Mouse (Mus musculus) heart, adult 18-20 months (tissue): ENCODE results near the gene Col4a2. TPM values are rescaled to one million over a fixed set of nuclear protein-coding genes. Genes with fewer than 3 reads are reported as not detected.

Experiments used
- DNase-seq, 2 experiments: peaks; one replicate each; pipeline ENCODE4 v3.0.0; 2021 to 2022; ENCODE audit warnings: mixed read lengths in 1 of 2
- total RNA-seq, 2 experiments: library from RNA; stranded (reverse); gene quantifications; 2 replicates each; pipeline ENCODE4 v1.2.3; 2021

Col4a2 gene
- total RNA-seq, 2 experiments from 2014 or later, result 127 to 140 TPM

DNA sequence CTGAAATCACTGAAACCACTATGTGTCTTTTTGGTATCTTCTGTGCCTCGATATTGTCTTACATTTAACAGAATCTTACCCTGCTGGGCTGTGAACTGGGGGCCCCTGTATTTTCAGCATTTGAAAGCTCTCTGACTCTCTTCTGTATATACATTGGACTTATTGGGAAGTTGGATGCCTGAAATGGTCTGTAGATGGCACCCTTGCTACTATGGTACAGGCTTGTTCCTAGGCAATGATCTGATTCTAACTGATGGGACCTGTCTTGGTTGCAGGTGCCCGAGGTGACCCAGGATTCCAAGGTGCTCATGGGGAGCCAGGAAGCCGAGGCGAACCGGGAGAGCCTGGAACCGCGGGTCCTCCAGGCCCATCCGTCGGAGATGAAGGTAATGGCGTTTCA lies 102.5 kb downstream of the Col4a2 start:
- no peak for DNase-seq

DNA sequence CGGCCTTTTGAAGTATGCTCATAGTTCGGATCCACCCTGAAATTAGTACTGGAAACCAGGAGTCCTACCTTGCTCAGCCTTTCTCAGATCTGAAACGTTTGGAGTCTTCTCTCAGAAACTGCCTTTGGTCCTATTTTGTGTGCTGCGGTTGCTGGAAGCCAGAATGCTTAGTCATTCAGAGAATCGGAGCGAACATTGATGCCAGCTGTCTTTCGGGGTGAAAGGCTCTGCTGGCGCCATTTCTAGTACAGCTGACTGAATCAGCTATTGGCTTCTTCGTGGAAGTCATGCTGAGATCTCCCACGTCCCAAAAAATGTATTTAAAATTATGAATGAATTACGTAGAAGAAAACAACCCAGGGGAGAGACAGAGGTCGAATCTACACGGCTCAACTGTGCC lies 105.2 kb downstream of the Col4a2 start:
- DNase-seq, result peak; percentile 57 to 73

DNA sequence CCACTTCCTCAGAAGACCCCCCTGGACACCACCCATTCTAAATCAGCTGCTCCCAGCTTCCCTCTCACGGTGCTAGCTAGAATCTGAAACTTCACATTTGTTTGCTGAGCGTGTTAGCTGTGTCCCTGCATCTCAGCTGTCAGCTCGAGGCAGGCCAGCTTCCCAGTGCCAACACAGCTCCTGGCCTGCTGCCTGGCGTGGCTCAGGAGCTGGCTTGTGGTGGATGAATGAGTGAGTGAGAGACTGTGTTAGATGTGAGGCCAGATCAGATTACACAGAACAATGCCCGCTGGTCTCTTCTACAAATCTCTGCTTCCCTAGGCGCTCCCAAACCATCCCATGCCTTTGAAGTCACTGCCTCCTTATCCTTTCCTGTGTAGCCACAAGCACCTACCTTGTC lies 106.6 kb downstream of the Col4a2 start:
- peak; percentile 62 to 76 for DNase-seq

DNA sequence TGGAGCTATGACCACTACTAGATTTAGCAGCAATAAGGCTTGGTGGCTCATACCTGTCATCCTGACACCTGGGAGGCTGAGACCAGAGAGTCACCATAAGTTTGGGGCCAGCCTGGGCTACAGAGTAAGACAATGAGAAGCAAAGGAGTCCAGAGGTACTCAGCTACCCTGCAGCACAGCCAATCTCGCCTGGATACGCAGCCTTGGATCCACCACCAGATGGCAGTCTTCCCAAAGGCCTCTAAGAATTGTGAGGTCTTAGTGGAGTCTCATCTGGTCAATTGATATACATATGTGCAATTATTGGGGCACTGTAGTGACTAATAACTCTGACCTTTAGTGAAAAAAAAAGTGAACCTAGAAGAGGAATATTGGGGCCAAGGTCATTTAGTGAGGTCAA lies 107.0 kb downstream of the Col4a2 start:
- DNase-seq, result peak; percentile 59 to 80

DNA sequence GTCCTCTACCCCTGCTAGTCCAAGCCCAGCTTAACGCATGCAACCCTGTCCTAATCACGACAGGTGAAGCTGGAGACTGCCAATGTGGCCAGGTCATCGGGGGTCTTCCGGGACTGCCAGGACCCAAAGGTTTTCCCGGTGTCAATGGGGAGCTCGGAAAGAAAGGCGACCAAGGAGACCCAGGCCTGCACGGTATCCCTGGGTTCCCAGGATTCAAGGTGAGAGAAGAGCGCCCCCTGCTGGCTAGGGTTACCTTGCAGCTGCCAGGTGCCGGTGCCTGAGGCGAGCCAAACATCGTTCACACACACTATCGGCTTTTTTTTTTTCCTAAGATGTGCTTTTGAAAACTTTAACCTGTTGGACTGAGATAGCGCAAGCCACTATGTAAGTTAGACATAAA lies 108.5 kb downstream of the Col4a2 start:
- DNase-seq, result peak; percentile 53 to 79

DNA sequence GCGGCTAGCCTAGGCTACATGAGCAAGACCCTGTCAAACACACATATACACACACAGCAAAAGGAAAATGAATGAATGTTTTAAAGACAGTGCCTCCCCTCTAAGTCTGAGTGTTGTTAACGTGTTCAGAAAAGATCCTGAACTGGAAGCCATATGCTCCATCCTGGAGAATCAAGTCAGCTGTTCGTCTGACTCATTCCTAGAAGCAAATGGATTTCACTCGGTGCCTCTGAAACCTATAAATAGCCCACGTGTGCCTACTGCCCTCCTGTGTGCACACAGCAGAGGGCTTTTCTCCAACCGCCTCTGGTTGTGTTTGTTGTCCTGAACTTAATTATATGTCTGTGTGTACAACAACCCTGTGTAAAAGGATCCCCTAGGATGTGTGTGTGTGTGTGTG lies 109.4 kb downstream of the Col4a2 start:
- DNase-seq, result no peak

DNA sequence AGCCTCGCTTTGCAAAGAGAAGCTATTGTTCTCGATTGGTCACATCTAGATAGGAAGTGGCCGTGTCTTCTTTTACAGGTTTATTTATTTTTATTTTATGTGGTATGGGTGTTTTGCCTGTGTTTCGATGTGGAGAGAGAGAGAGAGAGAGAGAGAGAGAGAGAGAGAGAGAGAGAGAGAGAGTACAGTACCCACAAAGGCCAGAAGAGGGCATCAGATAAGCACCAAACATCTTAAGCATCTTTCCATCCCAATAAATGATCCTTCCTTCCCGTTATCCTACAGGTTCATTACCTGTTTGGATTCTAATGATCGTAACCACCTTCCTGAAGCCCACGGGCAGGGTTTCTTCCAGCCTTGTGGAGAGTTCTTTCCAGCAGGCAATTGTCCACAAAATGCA lies 110.5 kb downstream of the Col4a2 start:
- DNase-seq, result no peak

DNA sequence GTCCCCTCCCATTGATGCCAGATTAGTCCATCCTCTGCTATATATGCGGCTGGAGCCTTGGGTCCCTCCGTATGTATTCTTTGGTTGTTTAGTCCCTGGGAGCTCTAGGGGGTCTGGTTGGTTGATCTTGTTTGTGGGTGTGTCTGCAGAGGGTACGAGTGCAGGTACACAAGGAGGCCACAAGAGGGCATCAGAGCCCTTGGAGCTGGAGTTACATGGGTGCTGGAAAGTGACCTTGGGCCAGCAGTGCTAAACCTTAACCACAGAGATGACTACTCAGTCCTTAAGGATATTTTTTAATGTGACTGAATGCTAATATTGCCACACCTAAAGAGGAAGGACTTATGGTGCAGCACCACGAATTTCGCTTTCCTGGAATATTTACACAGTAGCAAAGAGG lies 118.1 kb downstream of the Col4a2 start:
- DNase-seq, result no peak

DNA sequence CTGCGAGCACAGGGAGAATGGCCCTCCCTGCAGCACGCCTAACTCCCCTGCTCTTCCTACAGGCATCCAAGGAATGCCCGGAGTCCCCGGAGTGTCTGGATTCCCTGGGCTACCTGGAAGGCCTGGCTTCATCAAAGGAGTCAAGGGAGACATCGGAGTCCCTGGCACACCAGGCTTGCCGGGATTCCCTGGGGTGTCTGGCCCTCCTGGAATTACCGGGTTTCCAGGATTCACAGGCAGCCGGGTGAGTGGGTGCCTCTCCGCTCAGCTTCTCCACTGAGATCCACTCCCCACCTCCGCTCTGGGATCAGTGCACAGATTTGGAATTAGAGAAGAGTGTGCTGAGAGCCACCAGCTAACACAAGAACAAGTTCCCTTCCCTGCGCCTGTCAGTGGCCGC lies 125.3 kb downstream of the Col4a2 start:
- no peak for DNase-seq

DNA sequence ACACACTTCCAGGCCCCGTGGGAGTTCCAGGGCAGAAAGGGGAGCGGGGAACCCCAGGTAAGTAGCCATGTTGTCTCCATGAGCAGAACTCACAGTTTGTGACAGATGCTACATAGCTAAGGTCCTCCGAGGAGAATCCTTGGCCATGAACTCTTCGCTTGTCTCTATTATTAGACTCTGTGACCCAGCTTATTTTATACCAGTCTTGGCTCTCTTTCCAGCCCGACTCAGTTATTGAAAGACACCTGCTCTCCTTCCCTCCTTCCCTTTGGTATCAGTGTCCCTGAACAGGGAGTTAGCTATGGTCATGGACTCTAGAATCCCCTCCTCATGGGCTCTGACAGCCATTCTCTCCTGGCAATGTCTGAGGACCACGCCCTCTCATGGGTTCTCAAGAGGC lies 128.7 kb downstream of the Col4a2 start:
- peak in 1 of 2 experiments; percentile 37 for DNase-seq

DNA sequence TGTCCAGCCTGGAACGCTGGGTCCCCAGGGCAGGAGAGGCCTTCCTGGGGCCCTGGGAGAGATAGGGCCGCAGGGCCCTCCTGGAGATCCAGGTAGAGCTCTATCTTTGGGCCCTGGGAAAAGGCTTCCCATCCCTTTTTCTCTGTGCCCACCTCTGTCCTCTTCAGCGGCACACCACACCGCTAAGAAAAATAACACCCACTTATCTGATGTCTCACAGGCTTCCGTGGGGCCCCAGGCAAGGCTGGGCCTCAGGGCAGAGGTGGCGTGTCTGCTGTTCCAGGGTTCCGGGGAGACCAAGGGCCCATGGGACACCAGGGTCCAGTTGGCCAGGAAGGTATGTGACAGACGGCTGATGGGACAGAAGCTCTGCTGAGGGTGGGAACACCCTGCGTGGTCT lies 131.0 kb downstream of the Col4a2 start:
- DNase-seq, result no peak

DNA sequence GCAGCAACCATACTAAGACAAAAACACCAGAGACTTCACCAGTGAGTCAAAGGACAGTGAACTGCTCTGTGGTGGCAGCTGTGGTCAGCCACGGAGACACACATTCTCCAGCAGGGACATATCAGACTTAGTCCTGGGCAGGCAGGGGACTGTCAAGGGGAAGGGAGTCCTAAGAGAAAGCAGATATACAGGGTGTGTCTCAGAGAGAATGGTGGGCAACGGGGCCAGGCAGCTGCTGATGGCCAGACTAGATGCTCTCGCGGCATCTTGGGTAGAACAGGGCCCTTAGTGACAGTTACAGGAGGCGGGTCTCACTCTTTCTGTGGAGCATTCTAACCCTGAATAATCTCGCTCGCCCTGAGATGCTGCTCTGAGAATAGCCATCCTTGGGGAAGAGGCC lies 131.6 kb downstream of the Col4a2 start:
- no peak for DNase-seq

DNA sequence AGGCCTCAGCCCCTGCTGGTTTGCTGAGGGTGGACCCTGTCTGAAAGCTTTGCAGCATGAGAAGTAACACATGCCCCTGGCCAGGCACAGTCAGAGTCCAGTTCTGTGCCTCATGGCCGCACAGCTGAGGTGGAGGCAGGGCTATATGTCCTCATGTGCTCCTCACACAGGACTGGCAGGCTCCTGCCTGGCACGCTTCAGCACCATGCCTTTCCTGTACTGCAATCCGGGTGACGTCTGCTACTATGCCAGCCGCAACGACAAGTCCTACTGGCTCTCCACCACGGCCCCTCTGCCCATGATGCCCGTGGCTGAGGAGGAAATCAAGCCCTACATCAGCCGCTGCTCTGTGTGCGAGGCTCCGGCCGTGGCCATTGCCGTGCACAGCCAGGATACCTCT lies 133.2 kb downstream of the Col4a2 start:
- no peak for DNase-seq

DNA sequence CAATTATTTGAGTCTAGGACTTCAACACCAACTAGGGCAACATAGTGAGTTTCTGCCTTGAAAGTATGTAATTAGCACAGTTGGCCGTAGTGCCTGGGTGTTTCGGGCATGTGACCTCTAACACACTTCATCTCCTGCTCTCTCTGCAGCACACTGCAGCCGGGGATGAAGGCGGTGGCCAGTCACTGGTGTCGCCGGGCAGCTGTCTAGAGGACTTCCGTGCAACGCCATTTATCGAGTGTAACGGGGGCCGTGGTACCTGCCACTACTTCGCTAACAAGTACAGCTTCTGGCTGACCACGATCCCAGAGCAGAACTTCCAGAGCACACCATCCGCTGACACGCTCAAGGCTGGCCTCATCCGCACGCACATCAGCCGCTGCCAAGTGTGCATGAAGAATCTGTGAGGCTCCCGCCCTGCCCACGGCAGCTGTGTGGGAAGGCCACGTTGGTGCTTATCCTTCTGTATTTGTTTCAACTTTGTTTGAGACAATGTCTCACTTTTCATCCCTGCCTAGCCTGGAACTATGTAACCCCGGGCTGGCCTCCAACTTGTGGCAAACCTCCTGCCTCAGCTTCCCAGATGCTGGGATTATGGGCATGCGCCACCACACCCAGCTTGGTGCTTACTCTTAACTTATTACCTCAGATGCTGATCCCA lies 135.4 kb downstream of the Col4a2 start:
- no peak for DNase-seq

DNA sequence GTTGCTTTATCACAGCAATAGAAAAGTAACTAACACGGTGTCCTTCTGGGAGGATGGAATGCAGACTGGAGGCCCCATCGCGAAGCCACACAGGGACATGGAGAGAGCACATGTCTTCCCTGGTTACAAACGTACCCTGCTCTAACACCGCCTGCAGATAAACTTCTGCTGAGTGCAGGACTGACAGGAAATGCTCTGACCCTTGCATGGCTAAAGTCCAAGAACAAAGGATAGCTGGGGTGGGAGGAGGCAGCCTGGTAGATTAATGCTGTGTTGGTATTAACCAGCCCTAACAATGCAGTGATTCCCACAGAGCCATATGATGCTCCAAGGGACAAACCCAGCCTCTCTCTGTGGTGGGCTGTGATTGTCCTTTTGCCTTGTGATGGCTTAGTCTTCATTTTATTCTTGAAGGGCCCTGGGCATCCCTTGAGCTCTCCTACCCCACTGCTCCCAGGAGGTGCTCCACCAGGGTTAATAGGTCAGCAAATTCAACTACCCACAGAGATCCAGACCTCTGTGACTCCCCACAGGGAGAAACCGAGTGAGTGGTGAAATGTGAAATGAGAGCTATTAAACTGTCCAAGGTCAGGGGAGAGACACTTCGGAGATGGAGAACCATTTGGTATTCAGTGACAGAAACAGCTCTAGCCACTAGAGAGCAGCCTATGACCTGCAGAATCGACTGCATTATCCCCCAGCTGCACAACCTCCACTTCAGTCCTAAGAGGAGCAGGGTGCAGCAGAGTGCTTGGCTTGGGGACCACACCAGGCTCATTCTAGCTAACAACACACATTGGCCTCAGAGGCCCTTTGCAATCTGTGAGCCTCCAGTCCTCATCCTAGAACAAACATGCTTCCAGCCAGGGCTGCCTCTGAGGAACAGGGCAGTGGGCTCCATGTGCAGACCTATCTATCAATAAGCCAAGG lies 137.8 kb downstream of the Col4a2 start:
- peak; percentile 53 to 54 for DNase-seq

DNA sequence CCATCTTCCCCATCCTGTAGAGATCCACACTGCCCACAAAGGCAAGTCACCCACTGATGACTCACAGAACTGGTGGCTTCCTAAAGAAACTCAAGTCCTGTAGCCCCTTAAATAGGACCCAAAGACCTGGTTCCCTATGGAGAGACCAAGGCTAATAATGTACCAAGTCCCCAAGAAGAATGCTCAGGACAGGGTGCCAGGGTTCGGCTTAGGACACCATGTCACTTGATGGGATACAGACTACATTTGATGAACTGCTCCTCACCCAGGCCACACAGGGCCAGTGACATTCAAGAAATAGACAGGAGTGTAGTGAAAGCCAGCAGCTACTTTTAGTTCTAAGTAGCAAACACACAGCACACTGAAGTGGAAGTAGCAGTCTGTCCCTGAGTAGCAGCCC lies 139.5 kb downstream of the Col4a2 start:
- DNase-seq, result no peak

DNA sequence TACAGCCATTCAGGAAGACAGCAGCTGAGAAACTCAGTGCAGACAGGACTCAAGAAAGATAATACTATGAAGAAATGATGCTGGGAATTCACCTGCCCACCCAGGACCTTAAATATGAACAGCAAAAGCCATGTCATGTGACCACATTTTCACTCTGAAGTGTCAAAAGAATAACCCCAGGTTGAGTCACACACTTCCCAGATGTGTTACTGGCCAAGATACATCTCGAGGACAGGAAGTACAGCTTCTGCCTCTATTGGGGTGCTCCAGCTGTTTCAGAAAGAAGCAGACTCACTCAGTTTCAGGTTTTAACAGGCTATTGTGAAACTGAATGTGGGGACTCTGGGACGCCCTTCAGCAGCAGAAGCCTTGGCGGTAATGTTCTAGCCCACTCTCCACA lies 140.0 kb downstream of the Col4a2 start:
- no peak for DNase-seq

DNA sequence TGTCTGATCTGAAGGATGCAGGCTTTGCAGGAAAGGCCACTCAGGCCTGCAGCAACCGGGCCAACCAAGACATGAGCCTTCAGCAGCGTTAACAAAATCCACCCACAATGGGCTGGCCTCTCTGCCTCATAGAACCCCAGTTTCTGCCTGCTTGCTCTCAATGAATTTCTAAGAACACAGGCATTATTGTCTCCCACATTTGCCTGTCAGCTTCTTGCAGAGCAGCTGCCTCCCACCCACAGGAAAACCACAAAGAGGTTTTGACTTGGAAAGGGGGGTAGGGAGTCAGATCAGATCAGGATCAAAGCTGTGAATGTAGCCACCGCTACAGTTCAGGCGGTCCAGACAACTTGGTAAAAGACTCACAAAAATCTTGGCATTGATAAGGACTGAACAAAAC lies 140.4 kb downstream of the Col4a2 start:
- no peak for DNase-seq

DNA sequence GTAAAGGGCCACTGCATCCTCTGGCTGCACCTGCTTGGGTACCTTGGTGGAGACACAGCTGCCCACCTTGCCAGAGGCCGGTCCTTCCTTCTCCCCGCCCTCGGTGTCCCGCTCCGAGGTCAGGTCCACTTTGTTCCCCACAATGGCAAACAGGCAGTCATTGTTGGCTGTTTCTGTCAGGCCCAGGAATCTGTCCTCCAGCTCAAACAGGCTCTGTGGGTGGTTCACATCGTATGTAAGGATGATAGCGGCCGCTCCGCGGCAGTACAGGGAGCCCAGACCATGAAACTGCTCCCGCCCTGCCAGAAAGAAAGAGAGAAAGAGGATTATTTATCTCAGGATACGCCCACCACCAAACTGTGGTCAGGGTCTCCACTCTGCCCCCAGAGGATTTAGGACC lies 141.6 kb downstream of the Col4a2 start:
- no peak for DNase-seq

DNA sequence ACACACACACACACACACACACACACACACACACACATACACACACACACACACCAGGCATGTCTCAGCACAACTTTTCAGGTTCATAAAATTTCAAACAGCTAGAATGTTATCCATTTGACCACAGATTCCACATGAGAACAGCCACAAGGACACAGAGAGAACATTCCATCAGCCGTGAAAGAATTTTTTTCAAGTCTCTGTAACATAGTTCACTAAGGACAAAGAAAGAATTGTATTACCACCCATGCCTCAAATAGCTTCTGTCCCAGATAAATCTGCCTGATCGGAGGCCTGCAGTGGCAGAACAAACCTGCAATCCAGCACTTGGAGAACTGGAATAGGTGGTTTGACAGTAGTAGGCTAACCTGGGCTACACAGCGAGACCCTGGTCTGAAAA lies 144.7 kb downstream of the Col4a2 start:
- no peak for DNase-seq

DNA sequence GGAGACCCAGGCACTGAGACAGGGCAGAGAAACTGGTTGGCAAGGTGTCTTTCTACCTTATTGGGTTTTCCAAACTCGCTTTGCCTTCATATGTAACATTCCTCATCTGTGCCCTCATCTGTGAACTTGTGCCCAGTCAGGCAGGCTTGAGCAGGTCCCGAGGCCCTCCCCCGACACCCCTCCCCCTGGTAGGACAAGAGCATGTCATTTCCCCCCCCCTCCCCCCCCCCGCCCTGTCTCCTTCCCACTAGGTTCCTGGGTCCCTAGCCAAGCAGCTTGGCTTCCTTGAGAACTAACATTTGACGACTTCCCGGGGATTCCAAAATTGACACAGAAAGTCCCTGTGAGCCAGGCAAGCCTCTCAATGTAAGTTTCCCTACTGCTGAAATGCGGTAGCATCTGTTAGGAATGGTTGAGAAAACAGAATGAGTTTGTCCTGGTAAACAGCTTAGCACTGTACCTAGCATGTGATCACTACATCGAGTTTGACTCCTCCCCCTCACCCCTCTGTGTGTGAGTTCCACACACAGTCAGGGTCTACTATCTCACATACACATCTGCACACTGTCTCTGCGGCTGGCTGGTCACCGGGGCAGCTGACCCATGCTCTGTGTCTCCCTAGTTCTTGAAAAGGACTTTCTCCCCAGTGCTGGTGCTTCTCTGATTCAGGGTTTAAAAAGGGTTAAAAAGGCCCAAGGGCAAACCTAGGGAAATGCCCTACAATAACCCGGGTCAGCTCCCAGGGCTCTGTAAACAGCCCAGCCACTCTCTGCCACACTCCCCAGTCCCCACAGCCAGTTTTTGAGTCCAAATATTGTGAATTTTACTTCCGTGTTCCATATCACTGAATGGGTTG lies 145.6 kb downstream of the Col4a2 start:
- DNase-seq, result peak in 1 of 2 experiments; percentile 46

DNA sequence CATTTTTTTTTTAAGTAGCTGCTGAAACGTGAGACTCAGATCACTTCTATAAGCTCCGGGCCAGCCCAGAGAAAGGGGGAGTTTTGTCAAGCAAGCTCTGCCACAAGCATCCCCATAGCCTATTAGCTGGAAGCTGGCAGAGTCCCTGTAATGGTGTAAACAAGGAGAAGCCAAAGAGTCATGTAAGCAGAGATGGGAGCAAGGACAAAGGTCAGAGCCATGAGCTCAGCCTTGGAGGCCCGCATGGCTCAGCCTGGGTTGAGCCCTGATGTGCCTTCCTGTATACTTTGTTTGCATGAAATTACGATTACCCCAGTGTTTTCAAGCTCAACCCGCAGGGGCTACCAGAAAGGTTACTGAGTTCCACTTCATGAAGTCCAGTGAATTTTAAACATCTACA lies 146.4 kb downstream of the Col4a2 start:
- no peak for DNase-seq

DNA sequence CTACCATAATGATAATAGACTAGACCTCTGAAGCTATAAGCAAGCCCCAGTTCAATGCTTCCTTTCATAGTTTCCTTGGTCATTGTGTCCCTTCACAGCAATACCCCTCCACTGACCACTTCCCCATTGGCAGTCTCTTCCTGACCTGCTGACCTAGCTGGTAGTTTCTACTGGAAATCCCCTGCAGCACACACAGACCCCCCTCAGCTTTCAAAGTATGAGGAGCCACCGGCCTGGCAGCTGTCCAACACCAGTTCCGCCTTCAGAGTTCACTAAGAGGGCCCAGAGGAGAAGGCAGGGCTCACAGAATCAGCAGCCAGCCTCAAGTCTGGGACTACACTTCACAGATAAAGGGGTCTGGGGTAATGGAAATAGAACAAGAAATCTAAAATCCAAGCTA lies 148.3 kb downstream of the Col4a2 start:
- DNase-seq, result peak in 1 of 2 experiments; percentile 62
